Mouse (Mus musculus) limb, embryonic 13.5 days (tissue): ENCODE data around the gene Gm21988. TPM values are rescaled to one million over a fixed set of nuclear protein-coding genes. Genes with fewer than 3 reads are reported as not detected.
A peak's percentile ranks its signal among the peaks of the same experiment; 100 is the strongest.

Source experiments
- ATAC-seq: fragments of 200-750 bp; cut with Nextera tagmentation; 2 replicates; pipeline ENCODE4 v1.8.0; 2017; ENCODE audit warnings: low read depth, moderate number of reproducible peaks, moderate TSS enrichment; ENCODE audit not compliant: low FRiP score
- H3K27ac ChIP-seq: fragments of 300-500 bp; sonication (generic); 2 replicates; pipeline ENCODE4 v1.5.1; 2015; ENCODE audit warnings: inconsistent platforms, mild to moderate bottlenecking, moderate library complexity
- H3K27me3 ChIP-seq: fragments of 300-500 bp; sonication (generic); 2 replicates; pipeline ENCODE4 v1.6.1; 2015; ENCODE audit warnings: mild to moderate bottlenecking, inconsistent platforms
- H3K36me3 ChIP-seq: fragments of 300-500 bp; sonication (generic); 2 replicates; pipeline ENCODE4 v1.6.1; 2015; ENCODE audit warnings: inconsistent platforms, mild to moderate bottlenecking, moderate library complexity
- H3K4me1 ChIP-seq: fragments of 300-500 bp; sonication (generic); 2 replicates; pipeline ENCODE4 v1.6.1; 2015; ENCODE audit warnings: inconsistent platforms
- H3K4me2 ChIP-seq: fragments of 300-500 bp; sonication (generic); replicated peaks from 2 replicates; pipeline ENCODE4 v1.6.1; 2015; ENCODE audit warnings: inconsistent platforms, mild to moderate bottlenecking, moderate library complexity
- H3K4me3 ChIP-seq: fragments of 300-500 bp; sonication (generic); 2 replicates; pipeline ENCODE4 v1.5.1; 2015; ENCODE audit warnings: moderate library complexity, mild to moderate bottlenecking, inconsistent platforms
- H3K9ac ChIP-seq: fragments of 300-500 bp; sonication (generic); 2 replicates; pipeline ENCODE4 v1.6.1; 2015; ENCODE audit warnings: mild to moderate bottlenecking, inconsistent platforms
- H3K9me3 ChIP-seq: fragments of 300-500 bp; sonication (generic); 2 replicates; pipeline ENCODE4 v1.6.1; 2016; ENCODE audit warnings: inconsistent platforms
- WGBS: fragments of 180-500 bp; shearing (Covaris S2); methylation state at CpG from one replicate; pipeline ENCODE4 v1.1.7; 2015; 5-methylcytosine and 5-hydroxymethylcytosine counted together
- polyA plus RNA-seq: library from polyadenylated mRNA; unstranded; fragments of >200 nt; fragmentation: Nextera tagmentation; extraction: Ambion mirVana; gene quantifications from 2 replicates; pipeline ENCODE4 v1.2.1, GENCODE M21; 2015

Gm21988 gene
- polyA plus RNA-seq: 11.6 and 12.1 TPM in 2 replicates

GRCm38 (mm10) chr11:70239541-70240279 lies at the start of gene Gm21988, which contains the start of gene Rnasek:
Gene Gm21988 (minus strand): TSS chr11:70239830.
Gene Rnasek (minus strand): TSS chr11:70239842.
- H3K4me1 ChIP-seq: peaks cover 31% of the 10 kb centered on the region
- H3K27me3 ChIP-seq: peaks cover 8% of the 10 kb centered on the region
- peak within 1 kb of the TSS; percentile 98 for H3K4me2 ChIP-seq
- WGBS: under 1% methylated on average over 30 of the region's 35 CpGs
- no peaks in the 10 kb centered on the region for H3K9me3 ChIP-seq
- H3K27ac ChIP-seq: peak within 1 kb of the TSS; percentile 67
- peak within 1 kb of the TSS; percentile 95 for H3K4me3 ChIP-seq
- H3K36me3 ChIP-seq: peaks cover 13% of the 10 kb centered on the region
- peak; percentile 46 for ATAC-seq
- H3K9ac ChIP-seq: peak within 1 kb of the TSS; percentile 90

GRCm38 (mm10) chr11:70289236-70289635 lies 49.6 kb upstream of the Gm21988 start:
- H3K27ac ChIP-seq: no peak overlapping the region
- no peak overlapping the region for H3K9ac ChIP-seq
- ATAC-seq: no peak
- H3K9me3 ChIP-seq: no peaks in the 10 kb centered on the region
- H3K4me2 ChIP-seq: no peak overlapping the region
- WGBS: 36% methylated on average over 6 of the region's 6 CpGs
- no peaks in the 10 kb centered on the region for H3K36me3 ChIP-seq
- no peak overlapping the region for H3K4me3 ChIP-seq
- H3K27me3 ChIP-seq: no peaks in the 10 kb centered on the region
- H3K4me1 ChIP-seq: peaks cover 4% of the 10 kb centered on the region; the same call in 1 of the 2 replicates

GRCm38 (mm10) chr11:70288102-70288501 lies 48.5 kb upstream of the Gm21988 start:
- WGBS: 55% methylated on average over 10 of the region's 10 CpGs
- Histone ChIP-seq H3K27me3 (no peaks in the 10 kb centered on the region), H3K9ac (no peak overlapping the region), H3K36me3 (no peaks in the 10 kb centered on the region), H3K4me2 (no peak overlapping the region), H3K4me1 (peaks cover 4% of the 10 kb centered on the region; the same call in 1 of the 2 replicates), H3K9me3 (no peaks in the 10 kb centered on the region), H3K4me3 (no peak overlapping the region), H3K27ac (no peak overlapping the region)
- no peak for ATAC-seq

GRCm38 (mm10) chr11:70285686-70286085 lies 46.1 kb upstream of the Gm21988 start:
- 70% methylated on average over 5 of the region's 5 CpGs for WGBS

GRCm38 (mm10) chr11:70284757-70285156 lies 45.1 kb upstream of the Gm21988 start:
- Histone ChIP-seq H3K27me3 (no peaks in the 10 kb centered on the region), H3K9me3 (no peaks in the 10 kb centered on the region), H3K4me3 (no peak overlapping the region), H3K36me3 (no peaks in the 10 kb centered on the region), H3K4me2 (no peak overlapping the region), H3K4me1 (peaks cover 6% of the 10 kb centered on the region; the same call in 1 of the 2 replicates), H3K27ac (no peak overlapping the region), H3K9ac (no peak overlapping the region)
- no peak for ATAC-seq
- WGBS: 71% methylated on average over 3 of the region's 3 CpGs

More at GRCm38 (mm10) chr11:70285686-70286085, 46.1 kb upstream of the Gm21988 start:
- Histone ChIP-seq H3K27me3 (no peaks in the 10 kb centered on the region), H3K4me3 (no peak overlapping the region), H3K9ac (no peak overlapping the region), H3K36me3 (no peaks in the 10 kb centered on the region), H3K27ac (no peak overlapping the region), H3K4me2 (no peak overlapping the region), H3K9me3 (no peaks in the 10 kb centered on the region), H3K4me1 (peaks cover 4% of the 10 kb centered on the region; the same call in 1 of the 2 replicates)
- ATAC-seq: no peak

- Histone ChIP-seq H3K4me2 (no peak overlapping the region), H3K9ac (no peak overlapping the region), H3K4me1 (peaks cover 3% of the 10 kb centered on the region; the same call in 1 of the 2 replicates), H3K27me3 (no peaks in the 10 kb centered on the region), H3K4me3 (no peak overlapping the region), H3K9me3 (no peaks in the 10 kb centered on the region), H3K27ac (no peak overlapping the region), H3K36me3 (no peaks in the 10 kb centered on the region)
- ATAC-seq: no peak
- 77% methylated on average over 4 of the region's 4 CpGs for WGBS
Measured at GRCm38 (mm10) chr11:70283666-70284065, 44.0 kb upstream of the Gm21988 start.

GRCm38 (mm10) chr11:70280441-70280840 lies 40.8 kb upstream of the Gm21988 start:
- Histone ChIP-seq H3K36me3 (no peaks in the 10 kb centered on the region), H3K4me1 (0 out of 2 replicates have a peak, but pooled peaks cover 3% of the 10 kb centered on the region), H3K9ac (no peak overlapping the region), H3K4me2 (no peak overlapping the region), H3K27me3 (no peaks in the 10 kb centered on the region), H3K27ac (no peak overlapping the region), H3K9me3 (no peaks in the 10 kb centered on the region), H3K4me3 (no peak overlapping the region)
- no peak for ATAC-seq
- WGBS: 70% methylated on average over 3 of the region's 3 CpGs

GRCm38 (mm10) chr11:70278961-70279360 lies 39.3 kb upstream of the Gm21988 start:
- H3K36me3 ChIP-seq: no peaks in the 10 kb centered on the region

GRCm38 (mm10) chr11:70271641-70272040 lies 32.0 kb upstream of the Gm21988 start:
- H3K27ac ChIP-seq: no peak overlapping the region
- WGBS: 66% methylated on average over 7 of the region's 7 CpGs
- H3K4me1 ChIP-seq: no peaks in the 10 kb centered on the region
- no peak overlapping the region for H3K9ac ChIP-seq
- no peaks in the 10 kb centered on the region for H3K9me3 ChIP-seq
- ATAC-seq: no peak
- H3K27me3 ChIP-seq: no peaks in the 10 kb centered on the region
- H3K4me3 ChIP-seq: no peak overlapping the region
- no peaks in the 10 kb centered on the region for H3K36me3 ChIP-seq
- no peak overlapping the region for H3K4me2 ChIP-seq

More at GRCm38 (mm10) chr11:70278961-70279360, 39.3 kb upstream of the Gm21988 start:
- no peaks in the 10 kb centered on the region for H3K9me3 ChIP-seq
- H3K4me3 ChIP-seq: no peak overlapping the region
- no peak overlapping the region for H3K27ac ChIP-seq
- H3K9ac ChIP-seq: no peak overlapping the region
- no peak for ATAC-seq
- 85% methylated on average over 3 of the region's 3 CpGs for WGBS
- H3K4me2 ChIP-seq: no peak overlapping the region
- H3K4me1 ChIP-seq: 0 out of 2 replicates have a peak, but pooled peaks cover 3% of the 10 kb centered on the region
- H3K27me3 ChIP-seq: no peaks in the 10 kb centered on the region

- Histone ChIP-seq H3K4me2 (no peak overlapping the region), H3K9me3 (no peaks in the 10 kb centered on the region), H3K27me3 (no peaks in the 10 kb centered on the region; the same call in 1 of the 2 replicates), H3K4me3 (no peak overlapping the region), H3K9ac (no peak overlapping the region), H3K27ac (no peak overlapping the region), H3K4me1 (0 out of 2 replicates have a peak, but pooled peaks cover 7% of the 10 kb centered on the region), H3K36me3 (no peaks in the 10 kb centered on the region)
- 86% methylated on average over 1 of the region's 1 CpGs for WGBS
- ATAC-seq: no peak
Measured at GRCm38 (mm10) chr11:70266405-70266804, 26.8 kb upstream of the Gm21988 start.

- Histone ChIP-seq H3K9ac (no peak overlapping the region), H3K9me3 (no peaks in the 10 kb centered on the region), H3K27me3 (no peaks in the 10 kb centered on the region; the same call in 1 of the 2 replicates), H3K27ac (no peak overlapping the region), H3K4me2 (no peak overlapping the region), H3K4me3 (no peak overlapping the region), H3K36me3 (no peaks in the 10 kb centered on the region), H3K4me1 (0 out of 2 replicates have a peak, but pooled peaks cover 7% of the 10 kb centered on the region)
- WGBS: 66% methylated on average over 4 of the region's 4 CpGs
- no peak for ATAC-seq
Measured at GRCm38 (mm10) chr11:70265819-70266218, 26.2 kb upstream of the Gm21988 start.

GRCm38 (mm10) chr11:70265252-70265651 lies 25.6 kb upstream of the Gm21988 start:
- no peaks in the 10 kb centered on the region; the same call in 1 of the 2 replicates for H3K27me3 ChIP-seq
- H3K4me1 ChIP-seq: 0 out of 2 replicates have a peak, but pooled peaks cover 7% of the 10 kb centered on the region
- H3K9ac ChIP-seq: no peak overlapping the region
- H3K4me3 ChIP-seq: no peak overlapping the region
- 56% methylated on average over 3 of the region's 3 CpGs for WGBS
- no peak overlapping the region for H3K27ac ChIP-seq
- ATAC-seq: no peak
- no peak overlapping the region for H3K4me2 ChIP-seq
- H3K36me3 ChIP-seq: no peaks in the 10 kb centered on the region
- no peaks in the 10 kb centered on the region for H3K9me3 ChIP-seq
